Mouse (Mus musculus) myocyte (in vitro differentiated cells): ENCODE results near the gene Dapk3.

Experiments used
- MYOD1 ChIP-seq, 3 experiments: IDR thresholded peaks; one replicate each; pipeline ENCODE4 v1.6.1; 2011; ENCODE audit warnings: control low read depth in 2 of 3, low read depth in 2 of 3, mild to moderate bottlenecking in 2 of 3, moderate library complexity in 1 of 3; ENCODE audit not compliant: insufficient read length in 2 of 3, control insufficient read depth in 1 of 3
- MYOG ChIP-seq, 3 experiments: IDR thresholded peaks; one replicate each; pipeline ENCODE4 v1.6.1; 2011; ENCODE audit warnings: control low read depth in 2 of 3, low read depth in 2 of 3, mild to moderate bottlenecking in 2 of 3; ENCODE audit not compliant: insufficient read length in 2 of 3, control insufficient read depth in 1 of 3, insufficient read depth in 1 of 3
- POLR2A ChIP-seq: IDR thresholded peaks from one replicate; pipeline ENCODE4 v1.6.1; 2011; ENCODE audit warnings: low read depth, mild to moderate bottlenecking, control low read depth, moderate library complexity; ENCODE audit not compliant: insufficient read length

- TF ChIP-seq MYOG (IDR thresholded peaks at IDR 0.05; ENCODE audit: control insufficient read depth in 1 of 3, insufficient read depth in 1 of 3, insufficient read length in 2 of 3, low read depth in 2 of 3) (no peak), POLR2A (no peak), MYOD1 (IDR thresholded peaks at IDR 0.05; ENCODE audit: control insufficient read depth in 1 of 3, insufficient read length in 2 of 3, low read depth in 2 of 3) (no peak)
Measured at GRCm38 (mm10) chr10:81229735-81230437, 47.1 kb downstream of the Dapk3 start.
